Mouse (Mus musculus) liver, embryonic 14 days (tissue): ENCODE data around the gene Fam166a. TPM values are rescaled to one million over a fixed set of nuclear protein-coding genes. Genes with fewer than 3 reads are reported as not detected.

ENCODE experiments used
- polyA plus RNA-seq: library from polyadenylated mRNA; depleted of rRNA; stranded (reverse); fragments of >200 nt; gene quantifications from 2 replicates; pipeline ENCODE4 v1.2.3, GENCODE M21; 2012; rRNA removed

Gene Fam166a
- 0.03 and 1.2 TPM in 2 replicates for polyA plus RNA-seq

GRCm38 (mm10) chr2:25218445-25218844 is at the start of gene Fam166a:
Gene Fam166a, plus strand, starts transcription at chr2:25218745.

GRCm38 (mm10) chr2:25180478-25180903 is 38.1 kb upstream of the Fam166a start, which contains the start of gene Nrarp:
Gene Nrarp, plus strand, starts transcription at chr2:25180758.

GRCm38 (mm10) chr2:25196172-25196954 is 22.2 kb upstream of the Fam166a start, which contains the start of gene Tor4a:
Gene Tor4a, minus strand, starts transcription at chr2:25196886.

GRCm38 (mm10) chr2:25211121-25211670 is 7.3 kb upstream of the Fam166a start, which contains the start of gene Nelfb:
Gene Nelfb, minus strand, starts transcription at chr2:25211489.

GRCm38 (mm10) chr2:25214444-25214843 is 4.1 kb upstream of the Fam166a start, which contains the start of gene Stpg3:
Gene Stpg3, minus strand, starts transcription at chr2:25214637.

GRCm38 (mm10) chr2:25224492-25224765 is 5.9 kb downstream of the Fam166a start, which contains the start of gene Tubb4b:
Gene Tubb4b, minus strand, starts transcription at chr2:25224702.

GRCm38 (mm10) chr2:25234050-25234449 is 15.5 kb downstream of the Fam166a start, which contains the start of gene Slc34a3:
Gene Slc34a3, minus strand, starts transcription at chr2:25234364.

GRCm38 (mm10) chr2:25236614-25237013 is 18.1 kb downstream of the Fam166a start, which contains the start of gene Rnf224:
Gene Rnf224, minus strand, starts transcription at chr2:25236787.

GRCm38 (mm10) chr2:25242101-25242506 is 23.6 kb downstream of the Fam166a start, which contains the start of the genes Rnf208 and Cysrt1:
Gene Rnf208, plus strand, starts transcription at chr2:25242255.
Gene Cysrt1, minus strand, starts transcription at chr2:25242452.

GRCm38 (mm10) chr2:25246183-25247072 is 27.9 kb downstream of the Fam166a start, which contains the start of gene AL732309.1:
Gene AL732309.1, minus strand, starts transcription at chr2:25246863.

GRCm38 (mm10) chr2:25255284-25255779 is 36.8 kb downstream of the Fam166a start, which contains the start of gene Tmem203:
Gene Tmem203, plus strand, starts transcription at chr2:25255439.

GRCm38 (mm10) chr2:25262291-25262767 is 43.8 kb downstream of the Fam166a start, which contains the start of gene Tprn:
Gene Tprn, plus strand, starts transcription at chr2:25262618.

Other genes with a start within 250 kb of the Fam166a start
- 49.6 and 55.1 TPM in 2 replicates for gene Mrpl41, start 243.6 kb upstream of the Fam166a start, polyA plus RNA-seq
- gene Pnpla7, start 242.7 kb upstream of the Fam166a start, polyA plus RNA-seq, result 9.3 and 10.1 TPM in 2 replicates
- gene Nsmf, start 164.4 kb upstream of the Fam166a start, polyA plus RNA-seq, result 9.4 and 9.6 TPM in 2 replicates
- gene Entpd8, start 138.4 kb upstream of the Fam166a start, polyA plus RNA-seq, result 4.1 and 5.2 TPM in 2 replicates
- 1.2 and 1.5 TPM in 2 replicates for gene Noxa1, start 123.6 kb upstream of the Fam166a start, polyA plus RNA-seq
- gene Nrarp, start 38.0 kb upstream of the Fam166a start, polyA plus RNA-seq, result 3.4 and 4.2 TPM in 2 replicates
- 2.9 and 4.0 TPM in 2 replicates for gene Tor4a, start 21.9 kb upstream of the Fam166a start, polyA plus RNA-seq
- 16.1 and 18.8 TPM in 2 replicates for gene Nelfb, start 7.3 kb upstream of the Fam166a start, polyA plus RNA-seq
- gene Stpg3, start 4.1 kb upstream of the Fam166a start, polyA plus RNA-seq, result not detected in 2 replicates
- gene Tubb4b, start 6.0 kb downstream of the Fam166a start, polyA plus RNA-seq, result 658 and 704 TPM in 2 replicates
- not detected in 2 replicates for gene Slc34a3, start 15.6 kb downstream of the Fam166a start, polyA plus RNA-seq
- 0.02 TPM in 1 of 2 replicates, not detected in the other for gene Rnf224, start 18.0 kb downstream of the Fam166a start, polyA plus RNA-seq
- gene Rnf208, start 23.5 kb downstream of the Fam166a start, polyA plus RNA-seq, result 0.60 and 0.69 TPM in 2 replicates
- not detected in 2 replicates for gene Cysrt1, start 23.7 kb downstream of the Fam166a start, polyA plus RNA-seq
- gene AL732309.1, start 28.1 kb downstream of the Fam166a start, polyA plus RNA-seq, result 4.7 and 5.3 TPM in 2 replicates
- gene Tmem203, start 36.7 kb downstream of the Fam166a start, polyA plus RNA-seq, result 6.5 and 7.9 TPM in 2 replicates
- 2.0 and 3.1 TPM in 2 replicates for gene Tprn, start 43.9 kb downstream of the Fam166a start, polyA plus RNA-seq
- gene Ssna1, start 53.7 kb downstream of the Fam166a start, polyA plus RNA-seq, result 70.9 and 83.9 TPM in 2 replicates
- 21.4 and 24.9 TPM in 2 replicates for gene Anapc2, start 53.7 kb downstream of the Fam166a start, polyA plus RNA-seq
- not detected in 2 replicates for gene Tmem210, start 69.4 kb downstream of the Fam166a start, polyA plus RNA-seq
- gene Lrrc26, start 71.2 kb downstream of the Fam166a start, polyA plus RNA-seq, result 0.02 TPM in 1 of 2 replicates, not detected in the other
- gene Grin1, start 100.4 kb downstream of the Fam166a start, polyA plus RNA-seq, result 0.02 and 0.03 TPM in 2 replicates
- gene Man1b1, start 113.6 kb downstream of the Fam166a start, polyA plus RNA-seq, result 5.0 and 8.0 TPM in 2 replicates
- 9.5 and 11.0 TPM in 2 replicates for gene Dpp7, start 137.6 kb downstream of the Fam166a start, polyA plus RNA-seq
- gene Uap1l1, start 146.9 kb downstream of the Fam166a start, polyA plus RNA-seq, result 3.3 and 4.3 TPM in 2 replicates
- gene Sapcd2, start 153.6 kb downstream of the Fam166a start, polyA plus RNA-seq, result 18.3 and 19.0 TPM in 2 replicates
- 0.18 and 0.22 TPM in 2 replicates for gene Entpd2, start 177.1 kb downstream of the Fam166a start, polyA plus RNA-seq
- gene Npdc1, start 180.6 kb downstream of the Fam166a start, polyA plus RNA-seq, result 3.2 and 3.7 TPM in 2 replicates
- gene Fut7, start 204.5 kb downstream of the Fam166a start, polyA plus RNA-seq, result 0.37 and 0.68 TPM in 2 replicates
- gene Abca2, start 210.0 kb downstream of the Fam166a start, polyA plus RNA-seq, result 1.9 and 2.4 TPM in 2 replicates
- gene Clic3, start 238.1 kb downstream of the Fam166a start, polyA plus RNA-seq, result 0.14 and 0.23 TPM in 2 replicates
- gene Paxx, start 242.3 kb downstream of the Fam166a start, polyA plus RNA-seq, result 7.5 and 7.9 TPM in 2 replicates